Mouse (Mus musculus) hindbrain, embryonic 16.5 days (tissue): ENCODE results near the gene Abcg2. TPM values are rescaled to one million over a fixed set of nuclear protein-coding genes. Genes with fewer than 3 reads are reported as not detected.

ENCODE experiments used
- ATAC-seq: fragments of 200-750 bp; cut with Nextera tagmentation; 2 replicates; pipeline ENCODE4 v1.8.0; 2017; ENCODE audit warnings: moderate TSS enrichment, moderate library complexity
- H3K27ac ChIP-seq: fragments of 300-500 bp; sonication (generic); 2 replicates; pipeline ENCODE4 v1.5.1; 2014; ENCODE audit warnings: low read depth, mild to moderate bottlenecking, control low read depth, low read length, moderate library complexity
- H3K27me3 ChIP-seq: fragments of 300-500 bp; sonication (generic); replicated peaks from 2 replicates; pipeline ENCODE4 v1.6.1; 2014; ENCODE audit warnings: low read length; ENCODE audit not compliant: control insufficient read depth, insufficient read depth
- H3K36me3 ChIP-seq: fragments of 300-500 bp; sonication (generic); 2 replicates; pipeline ENCODE4 v1.6.1; 2014; ENCODE audit warnings: mild to moderate bottlenecking, low read length, moderate library complexity, mixed read lengths; ENCODE audit not compliant: control insufficient read depth, insufficient read depth
- H3K4me1 ChIP-seq: fragments of 300-500 bp; sonication (generic); 2 replicates; pipeline ENCODE4 v1.6.1; 2014; ENCODE audit warnings: low read depth, low read length; ENCODE audit not compliant: control insufficient read depth, insufficient read depth
- H3K4me2 ChIP-seq: fragments of 300-500 bp; sonication (generic); 2 replicates; pipeline ENCODE4 v1.6.1; 2014; ENCODE audit warnings: mild to moderate bottlenecking, low read length, control low read depth, moderate library complexity
- H3K4me3 ChIP-seq: fragments of 300-500 bp; sonication (generic); 2 replicates; pipeline ENCODE4 v1.5.1; 2014; ENCODE audit warnings: mild to moderate bottlenecking, low read length, control low read depth, moderate library complexity
- H3K9ac ChIP-seq: fragments of 300-500 bp; sonication (generic); 2 replicates; pipeline ENCODE4 v1.6.1; 2014; ENCODE audit warnings: low read depth, mild to moderate bottlenecking, control low read depth, low read length, moderate library complexity
- H3K9me3 ChIP-seq: fragments of 300-500 bp; sonication (generic); 2 replicates; pipeline ENCODE4 v1.6.1; 2014; ENCODE audit warnings: mild to moderate bottlenecking, low read length, moderate library complexity; ENCODE audit not compliant: control insufficient read depth
- WGBS: fragments of 180-500 bp; shearing (Covaris S2); extraction: QIAGEN DNeasy Blood & Tissue Kit; methylation state at CpG from one replicate; pipeline ENCODE4 v1.1.7; 2014; 5-methylcytosine and 5-hydroxymethylcytosine counted together
- polyA plus RNA-seq: library from polyadenylated mRNA; unstranded; fragments of >200 nt; fragmentation: Nextera tagmentation; extraction: Ambion mirVana; gene quantifications from 2 replicates; pipeline ENCODE4 v1.2.1, GENCODE M21; 2015

Gene Abcg2
- polyA plus RNA-seq, 1 experiment from 2014 or later = 35.6 TPM

GRCm38 (mm10) chr6:58648100-58648749 is 63.9 kb downstream of the Abcg2 start:
- H3K36me3 ChIP-seq = no peaks in the 10 kb centered on the region
- H3K4me3 ChIP-seq = no peak overlapping the region
- H3K27me3 ChIP-seq = no peaks in the 10 kb centered on the region
- no peaks in the 10 kb centered on the region for H3K4me1 ChIP-seq
- ATAC-seq = no peak
- no peaks in the 10 kb centered on the region for H3K9me3 ChIP-seq
- no peak overlapping the region for H3K9ac ChIP-seq
- no peak overlapping the region for H3K27ac ChIP-seq
- no peak overlapping the region for H3K4me2 ChIP-seq
- 86% methylated on average over 3 of the region's 3 CpGs for WGBS

GRCm38 (mm10) chr6:58650136-58650535 is 65.8 kb downstream of the Abcg2 start:
- Histone ChIP-seq H3K4me3 (no peak overlapping the region), H3K4me1 (no peaks in the 10 kb centered on the region), H3K9me3 (no peaks in the 10 kb centered on the region), H3K36me3 (no peaks in the 10 kb centered on the region), H3K27me3 (no peaks in the 10 kb centered on the region), H3K9ac (no peak overlapping the region), H3K27ac (no peak overlapping the region), H3K4me2 (no peak overlapping the region)
- WGBS = 100% methylated on average over 3 of the region's 3 CpGs
- no peak for ATAC-seq

DNA sequence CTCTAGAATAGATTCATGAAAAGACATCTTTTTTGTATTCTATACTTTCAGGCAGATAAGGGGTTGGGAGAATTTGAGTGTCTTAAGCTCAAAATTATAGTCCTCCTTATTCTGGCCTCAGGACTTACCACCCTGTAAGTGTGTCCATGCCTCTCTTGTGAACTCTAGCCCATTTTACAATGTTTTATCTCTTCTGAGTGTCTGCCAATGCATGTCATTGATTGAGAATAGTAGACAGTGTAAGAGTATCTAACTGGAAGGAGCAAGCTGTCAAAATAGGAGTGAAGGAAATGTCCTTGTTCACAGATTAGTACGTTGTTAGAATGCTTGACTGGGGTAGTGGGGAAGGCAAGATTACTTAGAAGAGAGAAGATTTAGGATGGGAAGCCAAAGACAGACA is 66.7 kb downstream of the Abcg2 start:
- no peaks in the 10 kb centered on the region for H3K27me3 ChIP-seq
- H3K9ac ChIP-seq = no peak overlapping the region
- no peaks in the 10 kb centered on the region for H3K4me1 ChIP-seq
- no peak for ATAC-seq
- H3K9me3 ChIP-seq = no peaks in the 10 kb centered on the region
- WGBS = 69% methylated on average over 1 of the region's 1 CpGs
- no peak overlapping the region for H3K4me3 ChIP-seq
- no peaks in the 10 kb centered on the region for H3K36me3 ChIP-seq
- no peak overlapping the region for H3K27ac ChIP-seq
- no peak overlapping the region for H3K4me2 ChIP-seq

GRCm38 (mm10) chr6:58660951-58661575 is 76.7 kb downstream of the Abcg2 start:
- H3K4me1 ChIP-seq = no peaks in the 10 kb centered on the region
- no peaks in the 10 kb centered on the region for H3K27me3 ChIP-seq
- WGBS = 85% methylated on average over 3 of the region's 3 CpGs
- no peaks in the 10 kb centered on the region for H3K9me3 ChIP-seq
- H3K27ac ChIP-seq = no peak overlapping the region
- H3K36me3 ChIP-seq = no peaks in the 10 kb centered on the region
- no peak overlapping the region for H3K4me3 ChIP-seq
- ATAC-seq = no peak
- no peak overlapping the region for H3K9ac ChIP-seq
- no peak overlapping the region for H3K4me2 ChIP-seq

- no peaks in the 10 kb centered on the region for H3K4me1 ChIP-seq
- H3K27me3 ChIP-seq = no peaks in the 10 kb centered on the region
- 92% methylated on average over 1 of the region's 1 CpGs for WGBS
- H3K36me3 ChIP-seq = no peaks in the 10 kb centered on the region
- ATAC-seq = no peak
- H3K27ac ChIP-seq = no peak overlapping the region
- H3K4me2 ChIP-seq = no peak overlapping the region
- H3K9me3 ChIP-seq = no peaks in the 10 kb centered on the region
- no peak overlapping the region for H3K4me3 ChIP-seq
- no peak overlapping the region for H3K9ac ChIP-seq
These were observed 93.5 kb downstream of the Abcg2 start for GRCm38 (mm10) chr6:58677802-58678201.

DNA sequence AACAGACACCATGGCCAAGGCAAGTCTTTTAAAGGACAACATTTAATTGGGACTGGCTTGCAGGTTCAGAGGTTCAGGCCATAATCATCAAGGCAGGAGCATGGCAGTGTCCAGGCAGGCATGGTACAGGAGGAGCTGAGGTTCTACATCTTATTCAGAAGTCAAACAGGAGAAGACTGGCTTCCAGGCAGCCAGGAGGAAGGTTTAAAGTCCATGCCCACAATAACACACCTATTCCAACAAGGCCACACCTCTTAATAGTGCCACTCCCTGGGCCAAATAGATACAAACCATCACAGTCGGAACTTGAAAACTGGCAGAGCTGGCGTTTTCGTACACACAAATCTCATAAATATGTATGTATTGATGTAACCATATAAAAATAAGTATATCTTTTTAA is 94.2 kb downstream of the Abcg2 start:
- H3K9me3 ChIP-seq = no peaks in the 10 kb centered on the region
- H3K27ac ChIP-seq = no peak overlapping the region
- H3K4me2 ChIP-seq = no peak overlapping the region
- no peak overlapping the region for H3K9ac ChIP-seq
- 95% methylated on average over 3 of the region's 3 CpGs for WGBS
- H3K4me3 ChIP-seq = no peak overlapping the region
- H3K36me3 ChIP-seq = no peaks in the 10 kb centered on the region
- ATAC-seq = no peak
- no peaks in the 10 kb centered on the region for H3K4me1 ChIP-seq
- H3K27me3 ChIP-seq = no peaks in the 10 kb centered on the region

- Histone ChIP-seq H3K4me3 (no peak overlapping the region), H3K4me2 (no peak overlapping the region), H3K27me3 (no peaks in the 10 kb centered on the region), H3K9me3 (no peaks in the 10 kb centered on the region), H3K36me3 (no peaks in the 10 kb centered on the region), H3K9ac (no peak overlapping the region), H3K27ac (no peak overlapping the region), H3K4me1 (no peaks in the 10 kb centered on the region)
- ATAC-seq = no peak
- WGBS = 77% methylated on average over 2 of the region's 2 CpGs
These were observed 107.3 kb downstream of the Abcg2 start for GRCm38 (mm10) chr6:58691584-58691983.

DNA sequence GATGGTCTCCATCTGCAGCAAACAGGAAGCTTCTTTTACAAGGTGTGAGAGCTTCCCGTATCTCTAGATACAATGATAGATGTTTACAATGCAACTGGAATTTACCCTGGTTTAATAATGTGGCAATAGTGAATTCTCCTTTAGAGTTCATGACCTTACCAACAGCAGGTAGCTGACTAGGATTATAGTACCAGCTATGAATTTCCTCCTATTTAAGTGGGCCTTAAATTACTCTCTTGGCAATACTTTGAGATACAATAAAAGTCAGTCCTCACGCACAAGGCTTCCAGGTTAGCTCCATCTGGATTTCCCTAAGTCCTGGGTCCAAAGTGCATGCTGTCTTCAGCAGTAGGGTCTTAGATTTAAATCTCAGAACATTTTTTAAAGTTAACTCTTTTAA is 109.9 kb downstream of the Abcg2 start:
- Histone ChIP-seq H3K4me3 (no peak overlapping the region), H3K36me3 (no peaks in the 10 kb centered on the region), H3K27me3 (no peaks in the 10 kb centered on the region), H3K27ac (no peak overlapping the region), H3K9ac (no peak overlapping the region), H3K4me1 (no peaks in the 10 kb centered on the region), H3K9me3 (no peaks in the 10 kb centered on the region), H3K4me2 (no peak overlapping the region)
- no peak for ATAC-seq
- 91% methylated on average over 2 of the region's 2 CpGs for WGBS

DNA sequence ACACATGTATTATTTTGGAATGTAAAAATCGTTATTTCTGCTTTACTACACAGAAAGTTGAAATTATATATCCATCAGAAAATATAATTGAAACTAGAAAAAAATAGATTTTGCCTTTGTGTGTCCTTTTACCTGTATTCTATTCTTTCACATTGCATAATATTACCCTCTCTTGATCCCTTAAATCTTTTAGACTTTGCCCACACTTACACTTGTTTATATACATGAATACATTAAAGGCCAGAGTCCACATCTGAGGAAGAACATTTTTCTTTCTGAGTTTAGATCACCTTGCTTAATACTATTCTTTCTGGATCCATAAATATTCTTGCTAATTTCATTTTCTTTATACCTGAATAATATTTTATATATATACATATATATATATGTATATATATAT is 110.4 kb downstream of the Abcg2 start:
- no peak overlapping the region for H3K4me3 ChIP-seq
- no peaks in the 10 kb centered on the region for H3K9me3 ChIP-seq
- WGBS = 89% methylated on average over 1 of the region's 1 CpGs
- H3K36me3 ChIP-seq = no peaks in the 10 kb centered on the region
- no peaks in the 10 kb centered on the region for H3K27me3 ChIP-seq
- no peaks in the 10 kb centered on the region for H3K4me1 ChIP-seq
- no peak for ATAC-seq
- no peak overlapping the region for H3K27ac ChIP-seq
- H3K9ac ChIP-seq = no peak overlapping the region
- no peak overlapping the region for H3K4me2 ChIP-seq
